Mouse (Mus musculus) neural tube, embryonic 11.5 days (tissue): ENCODE results near the gene Stx7. TPM values are rescaled to one million over a fixed set of nuclear protein-coding genes. Genes with fewer than 3 reads are reported as not detected.
"Not testable (repeated sequence)": the region's sequence is repeated elsewhere in the genome, so short reads cannot be mapped to it uniquely, and the experiment has no call there.

ENCODE experiments used
- ATAC-seq: fragments of 200-750 bp; cut with Nextera tagmentation; 2 replicates; pipeline ENCODE4 v1.8.0; 2017; ENCODE audit warnings: moderate number of reproducible peaks, mild to moderate bottlenecking, moderate TSS enrichment, moderate library complexity; ENCODE audit not compliant: insufficient read depth, low FRiP score, low TSS enrichment
- DNase-seq: peaks from one replicate; pipeline ENCODE4 v3.0.0-alpha.2; 2015; ENCODE audit warnings: low spot score
- H3K27ac ChIP-seq: fragments of 300-500 bp; sonication (generic); 2 replicates; pipeline ENCODE4 v1.5.1; 2014; ENCODE audit warnings: low read depth, mild to moderate bottlenecking, low read length
- H3K27me3 ChIP-seq: fragments of 300-500 bp; sonication (generic); 2 replicates; pipeline ENCODE4 v1.6.1; 2014; ENCODE audit warnings: mild to moderate bottlenecking, low read length, mixed read lengths; ENCODE audit not compliant: control insufficient read depth, insufficient read depth
- H3K36me3 ChIP-seq: fragments of 300-500 bp; sonication (generic); 2 replicates; pipeline ENCODE4 v1.6.1; 2014; ENCODE audit warnings: mild to moderate bottlenecking, low read length, moderate library complexity, mixed read lengths; ENCODE audit not compliant: control insufficient read depth, insufficient read depth
- H3K4me1 ChIP-seq: fragments of 300-500 bp; sonication (generic); 2 replicates; pipeline ENCODE4 v1.6.1; 2014; ENCODE audit warnings: low read length, mixed read lengths; ENCODE audit not compliant: control insufficient read depth, insufficient read depth
- H3K4me2 ChIP-seq: fragments of 300-500 bp; sonication (generic); 2 replicates; pipeline ENCODE4 v1.6.1; 2014; ENCODE audit warnings: low read depth, mild to moderate bottlenecking, moderate library complexity
- H3K4me3 ChIP-seq: fragments of 300-500 bp; sonication (generic); 2 replicates; pipeline ENCODE4 v1.5.1; 2014; ENCODE audit warnings: low read depth, low read length
- H3K9ac ChIP-seq: fragments of 300-500 bp; sonication (generic); 2 replicates; pipeline ENCODE4 v1.6.1; 2014; ENCODE audit warnings: mild to moderate bottlenecking, low read length
- H3K9me3 ChIP-seq: fragments of 300-500 bp; sonication (generic); 2 replicates; pipeline ENCODE4 v1.6.1; 2016; ENCODE audit warnings: low read length; ENCODE audit not compliant: control insufficient read depth
- WGBS: fragments of 180-500 bp; shearing (Covaris S2); extraction: QIAGEN DNeasy Blood & Tissue Kit; methylation state at CpG from one replicate; pipeline ENCODE4 v1.1.7; 2014; 5-methylcytosine and 5-hydroxymethylcytosine counted together
- polyA plus RNA-seq: library from polyadenylated mRNA; unstranded; fragments of >200 nt; fragmentation: Nextera tagmentation; extraction: Ambion mirVana; gene quantifications from 2 replicates; pipeline ENCODE4 v1.2.1, GENCODE M21; 2014

The Stx7 gene
- polyA plus RNA-seq = 112 and 126 TPM in 2 replicates

DNA sequence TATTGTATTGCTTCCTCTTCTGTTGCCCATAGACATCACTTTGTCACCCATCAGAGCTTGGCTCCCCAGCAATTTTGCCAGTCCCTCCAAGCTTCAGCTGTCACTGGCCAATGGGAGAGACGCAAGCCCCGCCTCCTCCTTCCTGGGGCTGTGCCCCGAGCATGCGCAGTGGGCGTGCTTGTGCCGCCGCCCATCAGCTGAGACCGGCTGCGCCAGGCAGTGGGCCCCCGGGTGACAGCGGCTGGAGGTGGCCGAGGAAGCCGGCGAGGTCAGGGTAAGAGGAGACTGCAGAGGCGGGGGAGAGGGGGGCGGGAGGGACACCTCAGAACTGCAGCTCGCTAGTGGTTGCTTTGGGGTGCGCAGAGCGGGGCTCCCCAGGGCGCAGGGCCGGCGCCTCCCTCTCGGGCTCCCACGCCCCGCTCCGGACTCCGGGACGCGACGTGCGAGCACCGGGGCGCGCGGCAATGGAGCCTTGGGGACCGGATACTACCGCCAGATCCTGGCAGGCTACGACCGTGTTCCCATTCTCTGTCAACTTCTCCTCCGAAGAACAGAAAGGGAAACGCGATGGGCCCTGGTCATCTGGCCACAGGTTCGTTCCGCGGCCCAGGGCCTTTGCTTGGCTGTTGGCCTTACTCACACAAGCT lies at the start of gene Stx7:
TSS of gene Stx7 (plus strand) at position 168 of the 647 bp plus-strand sequence.
- Histone ChIP-seq H3K27ac (peak within 1 kb of the TSS; percentile 67; the same call in 1 of the 2 replicates), H3K4me1 (no peaks in the 10 kb centered on the region), H3K36me3 (no peaks in the 10 kb centered on the region), H3K9ac (peak within 1 kb of the TSS; percentile 75), H3K4me2 (peak within 1 kb of the TSS; percentile 52), H3K9me3 (no peaks in the 10 kb centered on the region), H3K27me3 (no peaks in the 10 kb centered on the region), H3K4me3 (peak within 1 kb of the TSS; percentile 68)
- DNase-seq (peak; percentile 94), ATAC-seq (peak; percentile 97)
- WGBS = under 1% methylated on average over 41 of the region's 45 CpGs

- H3K27ac ChIP-seq, DNase-seq, H3K9me3 ChIP-seq, H3K9ac ChIP-seq, ATAC-seq, H3K36me3 ChIP-seq, H3K27me3 ChIP-seq, H3K4me2 ChIP-seq, H3K4me1 ChIP-seq, H3K4me3 ChIP-seq: not testable (repeated sequence)
- 86% methylated on average over 1 of the region's 3 CpGs for WGBS
Observed at GRCm38 (mm10) chr10:24101812-24102211, 47.3 kb upstream of the Stx7 start, which contains the start of gene Taar8c. Gene Taar8c, minus strand, starts transcription at chr10:24101912.

- H3K4me1 ChIP-seq, H3K9me3 ChIP-seq, H3K36me3 ChIP-seq, ATAC-seq, DNase-seq, H3K4me2 ChIP-seq, H3K9ac ChIP-seq, H3K4me3 ChIP-seq, H3K27me3 ChIP-seq, H3K27ac ChIP-seq: not testable (repeated sequence)
- 43% methylated on average over 1 of the region's 1 CpGs for WGBS
Observed at GRCm38 (mm10) chr10:24103299-24103698, 45.8 kb upstream of the Stx7 start.

DNA sequence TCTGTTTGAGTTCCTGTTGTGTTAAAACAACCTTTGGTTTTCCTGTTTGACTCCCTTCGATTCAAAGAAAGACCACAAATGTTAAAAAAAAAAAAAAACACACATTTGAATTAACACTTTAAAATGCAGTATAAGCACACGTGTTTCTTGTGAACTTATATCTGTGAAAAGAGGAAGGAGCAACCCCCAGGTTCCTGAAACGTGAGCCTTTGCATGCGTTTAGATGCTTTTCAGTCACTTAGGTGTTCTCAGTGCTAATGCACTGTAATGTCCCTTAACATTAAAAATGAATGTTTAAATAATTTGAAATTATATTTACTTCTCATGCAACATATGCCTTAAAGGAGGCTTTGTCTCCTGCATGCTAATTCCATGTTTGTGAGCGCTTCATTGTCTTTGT lies 41.4 kb upstream of the Stx7 start:
- Histone ChIP-seq H3K4me1 (no peaks in the 10 kb centered on the region), H3K4me3 (no peak overlapping the region), H3K9ac (no peak overlapping the region), H3K27me3 (no peaks in the 10 kb centered on the region), H3K27ac (no peak overlapping the region), H3K4me2 (no peak overlapping the region), H3K36me3 (no peaks in the 10 kb centered on the region), H3K9me3 (no peaks in the 10 kb centered on the region)
- DNase-seq = no peak
- no peak for ATAC-seq
- WGBS = 62% methylated on average over 5 of the region's 5 CpGs

GRCm38 (mm10) chr10:24108236-24108635 lies 40.9 kb upstream of the Stx7 start:
- ATAC-seq = no peak

DNA sequence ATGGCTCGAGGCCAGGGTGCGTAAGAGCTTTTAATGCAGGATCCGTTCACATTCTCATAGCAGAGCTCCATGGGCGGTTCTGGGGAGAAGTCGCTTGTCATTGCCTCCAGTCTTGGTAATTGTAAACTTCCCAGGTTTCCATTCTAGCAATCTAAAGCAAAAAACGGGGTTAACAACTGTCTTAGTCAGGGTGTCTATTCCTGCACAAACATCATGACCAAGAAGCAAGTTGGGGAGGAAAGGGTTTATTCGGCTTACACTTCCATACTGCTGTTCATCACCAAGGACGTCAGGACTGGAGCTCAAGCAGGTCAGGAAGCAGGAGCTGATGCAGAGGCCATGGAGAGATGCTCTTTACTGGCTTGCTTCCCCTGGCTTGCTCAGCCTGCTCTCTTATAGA lies 39.7 kb upstream of the Stx7 start, which contains the start of gene Taar9:
TSS of gene Taar9 (minus strand) at position 101 of the 400 bp plus-strand sequence.
- H3K9ac ChIP-seq, ATAC-seq, H3K4me2 ChIP-seq, H3K9me3 ChIP-seq, H3K4me1 ChIP-seq, H3K27ac ChIP-seq, H3K36me3 ChIP-seq, DNase-seq, H3K27me3 ChIP-seq, H3K4me3 ChIP-seq: not testable (repeated sequence)
- 87% methylated on average over 8 of the region's 8 CpGs for WGBS

More at GRCm38 (mm10) chr10:24108236-24108635, 40.9 kb upstream of the Stx7 start:
- WGBS = 46% methylated on average over 3 of the region's 3 CpGs
- no peak for DNase-seq
- Histone ChIP-seq H3K27ac (no peak overlapping the region), H3K27me3 (no peaks in the 10 kb centered on the region), H3K4me1 (no peaks in the 10 kb centered on the region), H3K4me2 (no peak overlapping the region), H3K9ac (no peak overlapping the region), H3K4me3 (no peak overlapping the region), H3K36me3 (no peaks in the 10 kb centered on the region), H3K9me3 (no peaks in the 10 kb centered on the region)

GRCm38 (mm10) chr10:24111116-24111778 lies 37.9 kb upstream of the Stx7 start:
- Histone ChIP-seq H3K4me1 (no peaks in the 10 kb centered on the region), H3K4me2 (no peak overlapping the region), H3K9ac (no peak overlapping the region), H3K4me3 (no peak overlapping the region), H3K27me3 (no peaks in the 10 kb centered on the region), H3K36me3 (no peaks in the 10 kb centered on the region), H3K9me3 (no peaks in the 10 kb centered on the region), H3K27ac (no peak overlapping the region)
- WGBS = 61% methylated on average over 6 of the region's 6 CpGs
- DNase-seq (peak; percentile 53), ATAC-seq (no peak)

- H3K27me3 ChIP-seq = no peaks in the 10 kb centered on the region
- no peak overlapping the region for H3K27ac ChIP-seq
- 23% methylated on average over 9 of the region's 9 CpGs for WGBS
- no peaks in the 10 kb centered on the region for H3K9me3 ChIP-seq
- H3K36me3 ChIP-seq = no peaks in the 10 kb centered on the region
- peak overlapping the region; percentile 20; the same call in 1 of the 2 replicates for H3K4me2 ChIP-seq
- H3K4me3 ChIP-seq = no peak overlapping the region
- ATAC-seq (peak; percentile 86), DNase-seq (peak; percentile 38)
- no peak overlapping the region for H3K9ac ChIP-seq
- H3K4me1 ChIP-seq = no peaks in the 10 kb centered on the region
Observed at GRCm38 (mm10) chr10:24131451-24132262, 17.4 kb upstream of the Stx7 start.
